Mouse (Mus musculus) cerebellum, adult 2 months (tissue): ENCODE results near the gene Adgrl3.

Source experiments
- CTCF ChIP-seq: fragments of 200-500 bp; IDR thresholded peaks from 2 replicates; pipeline ENCODE4 v1.5.1; 2011; ENCODE audit warnings: low read depth, mild to moderate bottlenecking, control low read depth, low read length, moderate library complexity, borderline replicate concordance; ENCODE audit not compliant: insufficient read depth
- POLR2A ChIP-seq: fragments of 200-500 bp; IDR thresholded peaks from 2 replicates; pipeline ENCODE4 v1.6.1; 2011; ENCODE audit warnings: low read length, control low read depth, borderline replicate concordance; ENCODE audit not compliant: insufficient read depth

DNA sequence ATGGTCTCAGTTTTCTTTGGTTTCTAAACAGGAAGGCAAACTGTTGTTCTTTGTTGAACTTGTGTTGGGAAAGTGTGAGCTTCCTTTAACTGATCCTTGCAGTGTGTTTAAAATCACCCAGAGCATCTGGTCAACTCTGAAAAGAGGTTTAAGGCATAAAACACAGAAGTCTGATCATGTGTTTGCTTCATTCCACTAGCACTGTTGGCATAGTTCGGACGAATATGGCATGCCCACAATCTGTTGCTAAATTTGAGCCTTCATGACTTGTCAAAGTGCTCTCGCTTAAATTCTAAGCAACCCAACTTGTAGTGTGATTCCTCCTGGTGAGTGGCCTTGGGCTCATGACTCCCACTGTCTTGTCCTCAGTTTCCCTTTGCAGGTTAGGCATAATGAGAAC lies 249.8 kb downstream of the Adgrl3 start:
- TF ChIP-seq CTCF = no peak
- no peak for TF ChIP-seq POLR2A
